Mouse (Mus musculus) urinary bladder, postnatal 36 days (tissue): ENCODE data around the gene Map3k20.

Experiments used
- DNase-seq, 2 experiments: peaks; one replicate each; pipeline ENCODE4 v3.0.0; 2022; ENCODE audit warnings: low spot score in 2 of 2, mixed read lengths in 1 of 2

Map3k20 gene

DNA sequence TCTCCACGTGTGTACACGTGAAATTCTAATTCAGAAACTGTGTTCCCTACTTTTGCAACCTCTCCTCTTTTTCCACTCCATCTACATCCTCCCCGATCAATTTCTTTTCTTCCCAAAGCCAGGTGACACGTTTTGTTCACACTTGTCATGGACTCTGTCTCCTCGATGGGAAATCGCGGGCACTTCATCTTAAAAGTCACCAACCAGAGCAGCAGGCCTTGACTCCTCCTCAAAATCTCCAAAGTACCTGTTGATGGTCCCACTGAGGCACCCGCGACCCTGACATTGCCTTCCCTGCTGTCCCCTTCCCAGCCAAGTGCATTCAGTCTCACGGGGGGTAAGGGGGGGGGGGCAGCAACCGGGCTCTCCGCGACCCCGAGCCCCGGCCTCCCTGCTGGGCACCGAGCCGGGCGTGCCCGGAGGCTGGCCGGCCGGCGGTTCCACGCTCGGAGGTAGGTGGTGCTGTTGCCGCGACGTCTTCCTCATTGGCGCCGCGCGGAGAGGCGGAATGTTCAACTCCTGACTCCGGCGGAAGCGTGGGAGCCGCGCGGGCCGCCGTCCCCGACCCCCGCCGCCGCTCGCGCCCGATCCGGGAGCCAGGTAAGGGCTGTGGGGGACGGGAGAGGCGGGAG is at the start of gene Map3k20:
Gene Map3k20 (plus strand): TSS at position 382 of the 632 bp plus-strand sequence.
- peak in 1 of 2 experiments; percentile 74 for DNase-seq

DNA sequence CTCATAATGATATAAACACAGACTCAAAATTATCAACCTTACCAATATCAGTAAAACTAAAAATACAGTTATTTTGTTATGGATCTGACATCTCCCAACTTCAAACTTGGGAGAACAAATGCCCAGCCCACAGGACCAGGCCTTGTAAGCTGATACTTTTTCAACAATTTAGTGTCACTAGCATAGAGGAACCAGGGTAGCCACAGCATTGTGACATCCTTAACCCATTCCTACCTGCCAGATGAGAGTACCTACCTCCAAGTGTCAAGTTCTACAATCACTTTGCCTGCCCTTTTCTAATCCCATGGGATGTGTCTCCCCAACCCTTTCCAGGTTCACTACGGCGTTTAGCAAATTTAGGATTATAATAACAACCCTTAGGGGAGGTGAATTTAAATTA is 47.0 kb upstream of the Map3k20 start:
- no peak for DNase-seq

DNA sequence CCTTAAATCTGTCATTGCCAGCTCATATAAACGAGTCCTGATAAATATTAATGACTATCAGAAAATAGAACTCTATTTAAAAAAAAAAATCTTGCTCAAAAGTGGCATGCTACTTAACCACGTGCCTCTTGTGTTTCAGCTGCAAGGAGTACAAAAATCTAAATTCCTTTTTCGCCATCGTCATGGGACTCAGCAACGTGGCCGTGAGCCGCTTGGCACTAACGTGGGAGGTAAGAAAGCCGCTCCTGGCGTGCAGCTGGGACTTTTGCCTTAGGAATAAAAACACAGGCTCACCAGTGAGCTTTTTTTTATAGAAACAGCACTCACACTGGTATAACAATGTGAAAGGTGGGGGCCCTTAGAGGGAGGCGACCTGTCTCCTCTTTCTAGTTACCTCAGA is 46.5 kb upstream of the Map3k20 start:
- DNase-seq = no peak

DNA sequence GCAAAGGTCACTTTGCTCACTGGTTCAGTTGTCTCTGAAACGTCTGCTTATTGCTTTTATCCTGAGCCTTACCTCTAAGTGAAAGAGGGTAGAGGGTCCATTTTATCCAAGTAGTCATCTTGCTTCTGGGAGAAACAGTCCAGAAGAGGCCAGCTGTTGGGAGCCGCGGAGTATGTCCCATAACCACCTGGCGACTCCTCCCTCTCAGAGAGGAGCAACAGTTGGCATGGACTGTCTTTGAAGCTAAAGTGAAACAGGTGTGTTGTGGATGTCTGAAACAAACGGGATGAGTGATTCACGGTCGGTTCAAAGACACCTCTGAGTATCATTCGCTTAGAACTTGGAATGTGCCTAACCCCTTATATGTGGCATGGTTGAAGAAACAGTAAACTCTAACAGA is 46.0 kb upstream of the Map3k20 start:
- DNase-seq = no peak

DNA sequence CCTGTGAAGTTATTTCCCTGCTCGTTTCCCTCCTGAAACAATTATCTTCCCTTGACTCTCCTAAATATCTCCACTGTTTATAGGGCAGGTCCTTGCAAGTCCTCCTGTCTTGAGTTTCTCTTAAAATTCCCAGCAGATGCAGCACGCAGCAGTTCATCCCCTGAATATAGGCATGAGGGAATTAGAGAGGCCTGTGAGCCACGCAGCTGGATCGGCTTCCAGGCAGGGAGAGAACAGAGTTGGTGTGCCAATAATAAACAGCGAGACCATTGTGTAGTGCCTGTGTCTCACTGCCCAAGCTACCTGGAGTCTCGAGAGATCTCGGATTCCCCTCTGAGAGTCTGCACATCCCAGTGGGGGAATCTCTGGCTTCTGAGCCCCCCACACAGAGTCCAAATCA is 45.4 kb upstream of the Map3k20 start:
- DNase-seq = no peak

DNA sequence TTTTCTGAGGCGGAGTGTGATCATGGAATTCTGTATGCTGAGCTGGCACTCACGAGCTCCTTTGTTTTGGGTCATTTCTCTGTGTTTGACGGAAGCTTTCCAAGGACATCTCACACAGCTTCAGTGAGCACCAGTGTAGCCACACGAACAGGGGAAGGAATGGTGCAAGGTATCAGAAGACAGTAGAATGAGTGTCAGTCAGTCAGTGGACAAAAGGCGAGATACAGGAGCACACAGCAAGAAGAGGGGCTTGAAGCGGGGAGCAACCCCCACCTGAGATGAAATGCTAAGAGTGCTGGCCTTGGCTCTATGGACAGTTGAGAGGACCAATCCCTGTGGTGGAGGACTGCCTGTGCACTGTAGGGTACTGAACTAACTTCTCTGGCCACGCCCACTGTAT is 44.7 kb upstream of the Map3k20 start:
- no peak for DNase-seq

DNA sequence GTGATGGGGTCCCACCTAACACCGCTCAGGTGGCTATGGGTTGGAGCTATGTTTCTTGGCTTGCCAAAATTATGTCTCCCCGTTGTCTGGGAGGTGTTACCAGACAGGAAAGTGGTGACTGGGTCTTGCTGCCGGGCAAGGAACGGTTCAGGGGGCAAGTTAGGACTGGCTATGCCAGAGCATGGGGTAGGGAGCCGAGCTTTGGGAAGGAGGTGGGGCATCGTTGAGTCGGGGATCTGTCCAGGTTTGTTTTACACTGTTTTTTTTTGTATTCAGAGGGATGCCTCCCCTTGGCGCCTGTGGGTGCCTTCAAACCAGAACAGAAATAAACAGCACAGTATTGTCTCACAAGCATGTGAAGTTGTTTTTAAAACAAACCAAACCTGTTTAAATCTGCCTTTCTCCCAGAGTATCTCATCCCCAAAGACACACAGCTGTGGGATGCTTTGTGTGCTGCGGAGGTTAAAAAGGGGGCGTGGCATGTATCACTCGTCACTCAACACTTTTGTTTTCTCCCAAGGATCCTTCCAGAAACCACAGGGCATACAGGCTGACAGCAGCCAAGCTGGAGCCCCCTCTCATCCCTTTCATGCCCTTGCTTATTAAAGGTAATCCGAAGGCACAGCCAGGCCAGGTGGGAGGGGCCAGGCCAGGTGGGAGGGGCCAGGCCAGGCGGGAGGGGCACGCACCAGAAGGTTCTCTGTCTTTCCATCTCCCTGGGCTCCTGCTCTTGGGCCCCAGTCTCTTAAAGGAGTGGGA is 43.5 kb upstream of the Map3k20 start:
- DNase-seq = no peak

DNA sequence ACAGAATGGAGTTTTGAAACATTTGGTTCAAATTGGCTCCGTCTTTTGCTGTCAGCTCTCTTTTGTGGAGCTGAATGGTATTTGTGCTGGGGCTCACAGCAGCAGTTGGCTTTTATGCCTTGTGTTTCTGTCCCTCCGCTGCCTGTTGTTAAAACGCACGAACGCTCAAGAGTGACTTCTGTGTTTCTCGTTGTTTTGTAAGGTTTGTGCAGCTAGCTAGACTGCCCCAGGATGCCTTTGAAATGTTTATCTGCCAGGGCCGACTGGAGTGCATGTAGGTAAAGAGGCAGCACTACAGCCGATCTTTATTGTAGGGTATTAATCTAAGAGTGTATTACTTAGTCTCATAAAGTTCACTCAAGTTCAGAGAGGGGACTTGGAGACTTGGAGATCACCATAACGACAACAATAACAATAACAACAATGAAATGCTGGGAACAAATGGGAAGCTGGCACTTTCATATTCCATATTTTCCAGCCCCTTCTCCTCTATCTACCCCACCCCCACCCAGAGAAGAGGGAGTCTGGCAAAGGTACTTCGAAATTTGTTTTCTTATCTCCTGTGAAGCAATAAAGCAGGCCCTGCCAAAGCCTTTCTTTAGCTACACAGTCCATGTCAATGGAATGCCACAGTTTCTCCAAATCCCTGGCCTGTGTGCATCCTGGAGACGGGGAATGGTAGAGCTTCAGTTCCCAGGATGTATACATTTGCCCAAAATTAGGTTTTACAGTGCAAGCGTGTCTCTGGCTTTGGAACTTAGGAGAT is 42.3 kb upstream of the Map3k20 start:
- no peak for DNase-seq

DNA sequence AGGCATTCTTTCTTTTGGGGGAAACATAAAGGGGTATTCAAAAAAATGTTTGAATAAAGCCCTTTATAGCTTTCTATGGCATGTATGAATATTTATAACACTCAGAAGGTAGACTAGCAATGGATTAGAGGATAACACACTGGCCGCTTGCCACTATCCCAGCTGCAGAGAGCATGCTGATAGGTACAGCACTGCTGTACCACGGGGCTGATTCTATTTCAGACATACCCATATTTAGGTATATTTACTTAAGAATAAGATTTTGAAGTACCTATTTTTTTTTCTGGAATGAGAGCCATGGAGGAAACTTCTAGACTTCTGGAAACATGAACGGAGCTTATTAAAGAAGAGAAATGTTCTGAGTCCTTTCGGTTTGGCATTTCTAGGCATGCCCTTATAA is 39.8 kb upstream of the Map3k20 start:
- DNase-seq = no peak

DNA sequence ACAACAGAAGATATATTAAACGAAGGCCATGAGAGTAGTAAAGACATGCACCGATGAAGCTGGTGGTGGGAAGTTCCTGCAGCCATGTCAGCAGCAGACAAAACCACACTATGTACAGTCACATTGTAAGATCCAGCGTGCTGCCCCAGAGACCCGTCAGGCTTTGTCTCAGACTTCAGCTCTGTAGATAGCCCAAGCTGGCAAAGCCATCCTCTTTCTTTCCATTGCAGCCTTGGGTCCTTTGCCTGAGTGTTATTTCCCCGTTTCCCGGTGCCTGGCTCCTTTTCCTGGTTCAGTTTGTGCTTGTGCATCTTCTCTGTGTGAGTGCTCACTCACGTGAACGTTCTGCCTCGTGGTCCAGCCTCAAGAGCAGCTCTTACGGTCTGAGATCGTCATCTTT is 39.1 kb upstream of the Map3k20 start:
- no peak for DNase-seq

DNA sequence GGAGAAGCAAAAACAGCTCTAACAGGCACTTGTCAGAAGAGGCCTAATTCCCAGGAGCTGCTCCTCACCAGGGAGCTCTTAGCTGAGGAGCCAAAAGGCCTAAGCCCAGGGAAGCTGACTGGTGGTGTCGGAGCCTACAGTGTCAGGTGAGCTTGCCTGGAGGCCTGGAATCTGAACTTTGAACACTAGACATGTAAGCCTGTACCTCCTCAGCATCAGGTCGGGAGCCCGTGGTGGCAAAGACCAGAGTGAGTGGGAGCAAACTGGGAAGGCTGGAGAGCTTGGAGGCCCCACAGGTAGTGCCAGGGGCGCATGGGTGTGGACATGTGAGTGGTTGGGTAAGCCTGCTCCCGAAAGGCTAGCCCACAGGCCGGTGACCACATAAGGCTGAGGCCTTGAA is 37.6 kb upstream of the Map3k20 start:
- DNase-seq = no peak

DNA sequence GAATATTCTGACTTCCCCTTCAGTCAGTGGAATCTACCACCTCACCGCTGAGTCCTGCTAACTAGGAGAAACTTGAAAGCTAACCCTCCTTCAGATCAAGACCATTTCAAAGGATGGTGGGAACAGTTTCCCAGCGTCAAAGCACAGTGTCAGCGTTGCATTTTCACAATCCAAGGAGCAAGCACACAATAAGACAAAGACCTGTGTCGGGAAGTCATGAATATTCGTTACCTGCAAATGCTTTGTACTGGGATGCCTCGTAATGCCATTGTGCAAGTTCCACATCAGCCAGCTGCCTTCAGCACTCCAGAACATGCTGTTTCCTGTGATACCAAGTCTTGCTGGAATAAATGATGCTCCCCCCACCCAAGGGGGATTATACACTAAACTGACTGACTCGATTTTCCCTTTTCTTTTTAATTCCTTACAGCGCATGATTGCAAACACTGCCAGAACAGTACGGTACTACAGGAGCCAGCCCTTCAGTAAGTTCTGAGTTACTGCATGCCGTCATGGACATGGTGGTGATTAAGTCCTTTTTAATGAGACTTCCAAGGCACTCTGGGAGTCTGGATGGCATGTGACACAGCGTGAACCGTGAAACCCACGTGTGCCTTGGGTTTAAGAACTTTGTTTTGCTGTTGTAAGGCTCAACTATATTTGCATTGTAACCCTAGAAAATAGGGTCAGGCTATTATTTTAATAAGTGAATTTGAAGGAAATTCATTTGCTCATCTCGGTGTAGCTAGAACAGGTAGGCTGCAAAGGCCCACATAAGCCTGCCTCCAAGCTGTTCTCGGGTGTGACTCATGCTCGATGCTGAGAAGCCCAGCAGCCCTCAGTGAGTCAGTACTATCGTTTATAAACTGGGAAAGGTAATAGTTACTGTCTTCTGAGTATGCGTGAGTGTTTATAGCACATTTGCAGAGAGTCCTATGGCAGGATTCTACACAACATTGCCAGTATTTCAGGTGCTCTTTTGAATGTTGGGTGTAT is 32.6 kb upstream of the Map3k20 start:
- no peak for DNase-seq

DNA sequence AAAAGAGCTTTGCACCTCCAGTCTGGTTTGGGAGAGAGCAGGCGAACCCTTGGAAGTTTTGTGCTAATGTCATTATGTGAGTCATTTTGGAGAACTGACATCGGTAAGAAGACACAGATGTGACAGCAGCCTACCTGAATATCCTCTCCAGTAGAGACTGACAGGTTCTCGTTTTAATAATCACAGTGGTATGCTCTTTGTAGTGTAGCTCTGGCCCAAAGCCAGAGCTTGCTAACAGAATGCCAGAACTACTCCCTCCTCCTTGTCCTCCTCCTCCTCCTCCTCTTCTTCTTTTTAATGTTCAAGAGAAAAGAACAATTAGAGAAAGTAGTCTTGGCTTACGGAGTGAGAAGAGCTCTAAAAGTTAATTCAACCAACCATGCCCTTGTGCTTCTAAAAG is 31.6 kb upstream of the Map3k20 start:
- no peak for DNase-seq

DNA sequence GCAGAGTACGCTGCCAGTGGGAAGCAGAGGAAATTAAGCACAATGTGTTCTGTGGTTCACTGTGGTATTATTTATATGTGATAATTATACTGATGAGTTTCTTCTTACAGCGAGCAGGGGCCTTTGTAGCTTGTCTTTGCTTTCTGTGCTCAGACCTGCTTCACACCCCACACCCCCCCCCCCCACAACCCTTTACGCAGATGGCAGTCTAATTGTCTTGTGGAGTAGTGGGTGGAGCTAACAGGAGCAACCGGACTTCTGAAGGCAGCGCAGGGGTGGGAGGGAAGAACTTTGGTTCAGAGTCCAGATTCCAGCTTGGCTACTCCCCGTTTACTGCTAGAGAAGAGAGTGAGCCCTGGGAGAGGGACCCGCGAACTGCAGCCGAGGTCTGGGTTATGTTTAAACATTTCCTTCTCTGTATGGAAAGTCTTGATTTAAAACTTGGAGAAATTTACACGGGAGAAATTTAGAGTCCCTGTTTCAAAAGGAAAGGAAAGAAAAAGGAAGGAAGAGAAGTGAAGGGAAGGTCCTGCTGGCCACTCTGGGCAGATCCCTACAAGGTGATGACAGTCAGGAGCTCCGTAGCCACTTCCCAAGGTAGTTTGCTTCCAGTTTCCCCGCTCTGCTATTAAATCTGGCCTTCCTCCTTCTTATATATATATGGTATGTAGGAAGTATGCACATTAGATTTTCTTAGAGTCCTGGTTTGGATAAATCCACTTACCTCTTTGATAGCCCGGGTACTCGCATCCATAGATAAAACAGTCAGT is 30.4 kb upstream of the Map3k20 start:
- DNase-seq = no peak

DNA sequence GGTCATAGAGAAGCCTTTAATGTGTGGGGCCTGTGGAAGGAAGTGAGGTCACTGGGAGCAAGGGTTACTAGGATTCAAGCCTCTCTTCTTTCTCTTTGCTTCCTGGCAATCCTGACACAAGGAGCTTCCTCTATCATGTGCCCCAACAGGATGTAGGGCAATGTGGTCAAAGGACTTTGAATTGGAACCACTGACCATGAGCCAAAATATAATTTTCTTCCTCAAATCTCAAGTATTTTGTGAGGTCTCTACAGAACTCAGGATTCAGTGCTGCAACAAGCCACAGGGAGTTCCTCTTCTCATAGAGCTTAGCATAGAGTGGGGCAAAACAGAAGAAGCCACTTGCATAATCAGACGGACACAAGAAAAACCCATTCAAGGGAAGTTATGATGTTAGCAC is 24.7 kb upstream of the Map3k20 start:
- DNase-seq = no peak

DNA sequence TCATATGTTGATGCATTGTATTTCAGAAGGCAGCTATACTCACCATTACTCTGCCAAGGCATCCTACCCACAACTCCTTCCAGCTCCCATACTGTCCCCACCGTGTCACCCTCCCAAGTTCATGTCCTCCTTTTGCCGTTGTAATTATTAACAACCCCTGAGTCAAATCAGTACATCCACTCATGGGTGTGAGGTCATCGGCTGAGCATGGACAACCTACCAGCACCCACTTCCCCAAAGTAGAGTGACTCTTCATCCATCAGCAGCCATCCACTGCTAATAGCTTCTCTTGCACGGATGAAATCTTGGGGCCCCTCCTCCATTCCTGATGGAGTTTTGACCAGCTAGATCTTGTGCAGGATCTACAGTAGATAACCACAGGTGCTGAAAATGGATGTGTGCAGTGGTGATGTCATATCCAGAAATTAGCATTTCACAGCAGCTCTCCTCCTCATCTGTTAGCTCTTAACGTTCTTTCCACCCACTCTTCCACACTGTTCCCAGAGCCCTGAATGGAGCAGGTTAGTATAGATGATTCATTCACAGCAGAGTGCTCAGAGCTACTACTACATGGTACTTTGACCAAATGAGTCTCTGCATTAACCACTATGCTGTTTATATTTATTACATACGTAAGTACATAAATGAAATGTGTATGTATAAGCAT is 22.5 kb upstream of the Map3k20 start:
- no peak for DNase-seq

DNA sequence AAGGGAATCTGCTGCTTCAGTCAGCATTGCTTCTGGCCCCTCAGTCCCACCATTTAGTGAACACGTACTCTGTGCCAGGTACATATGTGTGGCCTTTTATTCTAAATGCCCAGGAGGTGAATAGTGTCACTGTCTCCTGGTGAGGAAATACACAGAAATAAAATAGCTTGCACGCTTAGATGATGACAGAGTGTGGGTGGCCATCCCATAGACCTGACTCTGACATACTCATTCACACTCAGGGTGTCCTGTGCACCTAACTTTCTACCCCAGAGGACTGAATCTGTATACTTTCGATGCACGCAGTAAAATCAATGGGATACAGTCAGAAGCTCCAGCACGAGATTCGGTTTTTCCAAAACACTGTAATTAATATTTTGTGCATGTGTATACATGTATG is 18.0 kb upstream of the Map3k20 start:
- no peak for DNase-seq

DNA sequence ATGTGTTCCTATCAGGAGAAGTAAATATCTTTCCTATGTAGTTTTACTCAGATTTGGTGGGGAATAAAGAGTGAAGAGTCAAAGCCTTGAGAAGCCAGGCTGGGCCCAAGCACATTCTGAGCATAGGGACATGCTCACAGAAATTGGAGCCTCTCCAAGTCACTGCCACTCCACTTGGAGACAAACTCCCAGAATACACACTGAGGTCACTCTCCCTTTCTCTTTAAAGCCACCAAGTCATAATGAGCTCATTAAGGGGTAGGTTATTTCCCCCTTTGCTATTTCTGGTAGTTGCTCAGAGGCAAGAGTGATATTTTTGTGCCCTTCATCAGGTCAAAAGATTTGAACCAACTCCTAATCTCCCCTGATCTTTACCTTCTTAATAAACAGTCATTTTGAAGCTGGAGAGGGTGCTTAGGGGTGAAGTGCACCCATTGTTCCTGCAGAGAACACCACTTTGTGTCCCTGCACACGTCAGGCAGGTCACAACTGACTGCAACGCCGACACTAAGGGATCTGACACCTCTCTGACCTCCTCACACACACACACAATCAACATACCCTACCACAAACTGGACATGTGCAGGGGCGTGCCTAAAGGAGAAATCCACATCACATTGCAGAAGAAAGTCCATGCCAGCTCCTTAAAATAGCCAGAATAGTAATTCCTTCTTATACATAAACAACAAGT is 15.6 kb upstream of the Map3k20 start:
- DNase-seq = no peak

DNA sequence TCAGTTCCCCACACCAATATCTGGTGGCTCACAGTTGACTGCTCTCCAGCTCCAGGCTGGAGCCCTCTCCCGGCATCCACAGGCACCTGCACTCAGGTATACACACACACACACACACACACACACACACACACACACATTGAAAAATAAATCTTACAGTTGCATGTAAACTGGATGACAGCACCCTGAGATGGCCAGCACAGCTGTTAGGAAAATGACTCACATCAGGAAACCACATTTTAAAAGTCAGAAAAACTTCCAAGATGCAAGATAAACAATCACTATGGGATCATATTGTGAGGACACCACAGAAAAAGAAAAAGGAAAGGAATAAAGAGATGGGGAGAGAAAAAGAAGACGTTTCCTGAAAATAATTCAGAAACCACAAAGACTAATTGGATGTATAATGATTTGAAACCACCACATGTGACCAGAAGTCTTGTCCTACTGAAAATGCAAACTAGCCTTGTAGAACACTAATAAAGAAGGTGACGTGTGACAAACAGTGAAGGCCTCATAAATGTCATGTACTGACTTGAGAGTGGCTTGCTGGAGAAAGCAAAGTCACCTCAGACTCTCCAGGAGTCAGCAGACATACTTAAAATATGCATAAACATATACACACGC is 7.1 kb upstream of the Map3k20 start:
- DNase-seq = no peak
